Mouse (Mus musculus): ENCODE measurements around the gene Rragc. TPM values are rescaled to one million over a fixed set of nuclear protein-coding genes. Genes with fewer than 3 reads are reported as not detected.
"Not testable (repeated sequence)": the region's sequence is repeated elsewhere in the genome, so short reads cannot be mapped to it uniquely, and the experiment has no call there.

Rragc gene
- 10 to 100 TPM; 53.3 to 54.2 TPM for total RNA-seq (2021)

DNA sequence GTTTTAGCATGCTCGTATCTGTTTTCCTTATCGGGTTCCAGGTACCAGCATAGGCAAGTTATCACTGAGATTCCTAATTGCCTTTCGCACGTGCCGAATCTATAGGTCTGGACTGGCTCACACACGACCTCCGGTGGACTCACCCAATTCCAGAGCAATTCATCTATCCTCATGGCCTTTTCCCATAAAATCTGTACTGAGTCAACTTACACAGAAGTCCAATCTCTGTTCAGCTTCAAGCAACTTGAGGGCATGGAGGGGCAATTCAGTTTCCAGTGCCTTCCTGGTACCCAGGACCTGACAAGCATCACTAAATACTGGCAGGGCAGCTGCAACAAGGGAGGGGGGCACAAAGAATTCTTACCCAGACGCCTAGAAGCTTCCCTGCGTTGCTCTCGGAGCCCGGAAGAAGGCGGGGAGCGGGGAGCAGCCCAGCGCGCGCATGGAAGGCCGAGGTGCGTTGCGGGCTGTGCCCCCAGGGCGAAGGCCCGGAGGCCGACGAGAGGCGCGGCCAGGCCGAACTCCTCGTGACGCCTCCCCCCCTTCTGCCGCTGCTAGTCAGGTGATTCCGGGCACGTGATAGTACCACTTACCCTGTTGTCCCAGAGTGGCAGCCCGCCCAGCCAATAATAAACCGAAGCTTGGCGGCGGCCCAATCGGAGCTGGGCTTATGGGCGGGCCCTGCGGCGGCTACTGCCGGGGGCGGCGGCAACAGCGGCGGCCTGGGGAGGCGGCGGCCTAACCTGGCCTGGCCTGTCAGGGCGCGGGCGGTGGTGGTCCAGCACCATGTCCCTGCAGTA, at the start of gene Rragc:
Gene Rragc (plus strand): TSS at position 699 of the 800 bp plus-strand sequence.
- intact Hi-C loops (cut with DNase I) = no loop called here
- peak; percentile 100 for DNase-seq

DNA sequence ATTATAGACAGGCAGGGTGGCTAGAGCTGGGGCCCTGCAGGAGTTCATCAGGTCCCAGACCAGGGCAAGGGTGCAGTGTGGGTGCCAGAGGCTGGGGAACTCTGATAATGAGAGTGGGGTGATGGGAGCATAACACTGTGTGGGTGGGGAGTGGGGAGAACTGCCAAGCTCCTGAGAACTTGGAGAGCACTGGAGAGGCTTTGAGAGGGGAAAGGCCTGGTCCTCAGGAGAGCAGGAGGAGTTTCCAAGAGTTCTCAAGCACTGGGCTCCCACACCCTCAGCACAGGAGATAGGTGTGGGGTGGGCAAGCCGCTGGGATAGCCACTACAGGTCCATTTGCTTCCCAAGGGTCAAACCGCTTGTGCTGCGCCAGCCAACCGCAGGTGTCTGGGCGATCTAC, 23.5 kb upstream of the Rragc start:
- no peak for DNase-seq
- intact Hi-C loops (cut with DNase I) = loop anchor here (5.0 kb wide), 1 partner anchor 56 kb away; no protein-coding TSS in a partner anchor

DNA sequence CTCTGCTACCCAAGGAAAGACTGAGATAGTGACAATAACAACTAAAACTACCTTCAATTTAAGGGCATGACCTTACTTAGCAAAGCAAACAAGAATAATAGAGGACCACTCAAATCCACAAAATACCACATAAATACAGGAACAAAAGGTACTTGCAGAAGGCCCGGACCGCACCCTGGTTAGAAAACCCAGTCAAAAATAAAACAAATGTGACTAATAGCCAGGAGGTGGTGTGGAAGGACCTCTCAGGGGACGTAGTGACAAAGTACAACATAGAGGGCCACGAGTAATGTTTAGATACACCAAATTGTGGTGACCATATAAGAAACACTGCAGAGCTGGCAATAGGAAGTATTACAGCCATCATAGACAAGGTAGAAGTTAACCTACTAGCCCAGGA, 23.0 kb upstream of the Rragc start:
- no peak for DNase-seq
- intact Hi-C loops (cut with DNase I) = loop anchor here (5.0 kb wide), 1 partner anchor 57 kb away; no protein-coding TSS in a partner anchor

- DNase-seq = peak; percentile 43 to 74
- intact Hi-C loops (cut with DNase I) = loop anchor here (1.0 to 5.0 kb wide), 3 partner anchors 78 to 306 kb away; no protein-coding TSS in a partner anchor
Observed at GRCm38 (mm10) chr4:123898696-123899095, 18.6 kb upstream of the Rragc start.

DNA sequence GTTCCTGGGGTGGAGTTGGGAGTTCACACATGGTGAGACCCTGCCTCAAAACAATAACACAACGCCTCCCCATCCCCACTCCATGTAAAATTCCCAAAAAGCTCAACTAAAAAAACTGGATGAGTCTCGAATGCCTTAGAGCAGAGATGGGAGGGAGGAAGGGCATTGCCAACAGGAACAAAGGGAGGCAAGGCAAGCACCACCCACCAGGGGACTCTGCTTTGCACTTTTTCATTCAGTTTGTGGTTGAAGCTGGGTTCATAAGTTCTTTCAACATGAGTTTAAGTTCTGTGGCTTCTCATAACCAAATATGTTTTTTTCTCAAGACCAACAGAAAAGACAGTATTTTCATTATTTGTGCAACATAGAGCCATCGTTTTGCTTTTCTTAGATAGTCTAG, 13.8 kb upstream of the Rragc start:
- intact Hi-C loops (cut with DNase I) = no loop called here
- DNase-seq = no peak

DNA sequence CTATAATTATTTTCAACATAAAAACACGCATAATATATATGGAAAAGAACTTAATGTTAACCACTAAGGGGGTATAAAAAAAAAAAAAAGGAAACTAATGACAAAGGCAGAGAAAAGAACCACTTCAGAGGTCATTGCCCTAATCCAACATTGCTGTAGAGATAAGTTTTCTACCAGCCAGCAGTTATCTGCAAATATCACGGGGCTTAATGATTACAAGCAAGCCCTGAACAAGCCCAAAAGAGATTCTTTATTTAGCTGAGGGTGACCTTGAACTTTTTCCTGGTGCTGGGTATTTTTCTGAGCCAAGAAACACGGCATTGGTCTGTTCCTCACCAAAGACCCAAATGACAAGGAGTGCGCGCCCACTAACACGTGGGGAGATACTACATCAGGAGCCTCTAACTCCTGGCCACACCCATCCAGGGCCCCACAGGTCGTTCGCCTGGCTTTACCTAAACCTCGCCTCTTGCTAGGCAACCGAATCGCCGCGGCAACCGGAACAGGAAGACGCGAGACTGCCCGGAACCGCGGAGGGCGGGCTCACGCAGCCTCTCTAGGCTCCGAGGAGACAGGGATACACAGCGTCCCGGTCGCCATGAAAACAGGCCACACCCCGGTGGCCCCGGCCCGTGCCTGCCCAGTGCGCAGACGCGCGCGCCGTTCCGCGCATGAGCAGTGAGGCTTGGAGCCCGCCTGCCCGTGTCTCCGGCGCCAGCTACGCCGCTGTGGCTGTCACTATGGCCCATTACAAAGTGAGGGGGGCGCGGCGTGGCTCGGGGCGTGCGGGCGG, 12.7 kb upstream of the Rragc start, which contains the start of gene Mycbp:
Gene Mycbp (plus strand): TSS at position 500 of the 793 bp plus-strand sequence.
- peak; percentile 100 for DNase-seq
- intact Hi-C loops (cut with DNase I) = no loop called here

DNA sequence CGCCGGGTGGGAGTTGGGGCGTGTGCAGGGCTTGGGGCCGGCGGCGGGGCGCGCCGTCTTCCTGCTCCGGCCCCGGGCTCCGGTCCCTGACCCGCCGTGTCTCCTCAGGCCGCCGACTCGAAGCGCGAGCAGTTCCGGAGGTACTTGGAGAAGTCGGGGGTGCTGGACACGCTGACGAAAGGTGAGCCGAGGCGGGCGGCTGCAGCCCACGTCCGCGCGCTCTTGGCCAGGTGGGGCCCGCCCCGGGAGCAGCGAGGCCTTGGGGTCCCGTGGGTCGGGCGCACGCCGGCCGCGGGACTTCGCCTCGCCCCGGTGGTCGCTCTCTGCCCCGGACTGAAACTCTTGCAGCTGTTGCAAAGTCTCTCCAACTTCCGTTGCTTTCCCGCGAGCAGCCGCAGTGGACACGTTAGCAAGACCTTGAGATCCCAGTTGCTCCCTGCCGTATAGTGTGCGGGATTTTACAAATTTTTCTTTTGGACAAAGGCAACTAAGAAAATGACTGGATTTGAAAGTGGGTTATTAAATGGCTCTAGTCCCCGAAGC, 12.0 kb upstream of the Rragc start:
- intact Hi-C loops (cut with DNase I) = no loop called here
- no peak for DNase-seq

DNA sequence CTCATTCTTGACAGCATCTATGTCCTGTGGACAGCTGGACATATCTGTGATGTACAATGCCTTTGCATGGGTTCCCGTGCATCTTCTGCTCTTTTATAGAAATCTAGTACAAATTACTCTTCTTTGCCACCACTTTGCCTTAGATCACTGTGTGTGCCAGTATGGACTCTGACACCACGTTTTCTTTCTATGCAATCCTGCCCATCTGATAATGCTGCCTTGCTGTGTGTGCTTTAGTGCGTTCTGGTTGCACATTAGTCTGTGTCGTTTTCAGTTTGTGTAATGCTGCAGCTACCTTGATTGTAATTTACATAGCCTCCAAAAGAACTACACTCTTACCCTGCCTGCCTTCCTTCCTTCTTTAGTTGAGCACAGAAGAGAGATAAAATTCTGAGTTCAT, 5.7 kb upstream of the Rragc start:
- intact Hi-C loops (cut with DNase I) = no loop called here
- no peak for DNase-seq

GRCm38 (mm10) chr4:123912431-123912830, 4.8 kb upstream of the Rragc start:
- DNase-seq = peak; percentile 40 to 56
- intact Hi-C loops (cut with DNase I) = no loop called here

DNA sequence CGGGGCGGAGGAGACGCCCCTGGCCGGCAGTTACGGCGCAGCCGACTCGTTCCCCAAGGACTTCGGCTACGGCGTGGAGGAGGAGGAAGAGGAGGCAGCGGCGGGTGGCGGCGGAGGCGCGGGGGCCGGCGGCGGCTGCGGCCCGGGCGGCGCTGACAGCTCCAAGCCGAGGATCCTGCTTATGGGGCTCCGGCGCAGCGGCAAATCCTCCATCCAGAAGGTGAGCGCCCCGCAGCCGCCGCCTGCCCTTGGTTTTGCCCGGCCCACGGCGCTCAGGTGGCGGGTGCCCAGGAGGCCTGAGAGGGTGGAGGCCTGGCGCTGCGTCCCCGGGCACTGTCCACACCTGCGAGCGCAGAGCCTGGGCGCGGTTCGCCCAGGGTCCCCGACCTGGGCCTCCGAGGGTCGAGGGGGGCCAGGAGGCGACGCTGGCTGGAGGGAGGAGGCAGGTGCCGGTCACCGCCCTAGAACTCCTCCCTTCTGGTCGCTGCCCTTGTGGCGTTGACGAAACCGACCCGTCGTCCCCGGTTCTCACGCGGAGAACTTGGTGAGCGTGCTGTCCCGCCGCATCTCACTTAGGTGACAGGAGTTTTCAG, 398 bp downstream of the Rragc start, which contains the start of gene 4930535I16Rik:
Gene 4930535I16Rik (minus strand): TSS at position 475 of the 593 bp plus-strand sequence.
- intact Hi-C loops (cut with DNase I) = no loop called here
- peak; percentile 46 to 56 for DNase-seq

- intact Hi-C loops (cut with DNase I) = no loop called here
- no peak for DNase-seq
Observed at GRCm38 (mm10) chr4:123918851-123919250, 1.6 kb downstream of the Rragc start.

GRCm38 (mm10) chr4:123921055-123921565, 3.9 kb downstream of the Rragc start:
- intact Hi-C loops (cut with DNase I) = no loop called here
- no peak for DNase-seq

DNA sequence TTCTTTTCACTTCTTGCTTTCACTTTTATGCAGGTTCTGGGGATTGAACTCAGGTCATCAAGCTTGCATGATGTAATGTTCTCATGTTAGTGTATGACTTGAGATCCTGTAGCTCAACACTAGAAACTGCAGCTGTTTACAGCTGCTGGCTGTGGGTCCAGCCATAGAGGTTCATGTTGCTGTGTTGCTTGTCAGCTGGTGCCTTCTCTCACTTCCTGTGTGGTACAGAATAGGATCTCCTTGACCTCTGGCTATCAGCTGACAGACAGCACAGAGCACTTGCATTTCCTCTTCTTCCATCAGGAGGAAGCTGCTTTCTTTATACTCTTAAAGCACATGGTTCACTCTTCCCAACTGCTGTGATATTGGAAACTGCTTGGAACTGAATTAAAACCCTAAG, 10.7 kb downstream of the Rragc start:
- DNase-seq = peak; percentile 23 to 30
- intact Hi-C loops (cut with DNase I) = no loop called here

- intact Hi-C loops (cut with DNase I) = no loop called here
Observed at GRCm38 (mm10) chr4:123929994-123930393, 12.7 kb downstream of the Rragc start.

DNA sequence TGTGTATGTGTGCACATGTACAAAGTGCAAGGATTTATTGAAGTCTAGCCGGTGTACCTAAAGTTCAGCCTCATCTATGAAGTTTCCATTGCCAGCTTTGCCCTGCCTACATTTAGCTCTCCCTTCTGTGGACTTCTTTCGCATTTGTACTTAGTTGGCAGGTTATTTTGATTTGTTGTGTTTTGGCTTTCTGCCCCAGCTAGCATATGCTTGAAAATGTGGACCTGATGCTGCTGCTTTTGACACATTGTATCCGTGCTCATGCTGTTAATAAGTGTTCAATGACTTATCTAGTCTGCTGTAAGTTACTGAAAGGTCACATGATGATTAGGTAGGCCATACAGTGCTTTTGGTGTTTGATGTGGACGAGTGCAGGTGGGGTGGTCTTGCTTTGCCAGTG, 17.1 kb downstream of the Rragc start:
- DNase-seq = no peak
- intact Hi-C loops (cut with DNase I) = no loop called here

More at GRCm38 (mm10) chr4:123929994-123930393, 12.7 kb downstream of the Rragc start:
- DNase-seq = no peak

GRCm38 (mm10) chr4:123936059-123936458, 18.8 kb downstream of the Rragc start:
- intact Hi-C loops (cut with DNase I) = no loop called here

DNA sequence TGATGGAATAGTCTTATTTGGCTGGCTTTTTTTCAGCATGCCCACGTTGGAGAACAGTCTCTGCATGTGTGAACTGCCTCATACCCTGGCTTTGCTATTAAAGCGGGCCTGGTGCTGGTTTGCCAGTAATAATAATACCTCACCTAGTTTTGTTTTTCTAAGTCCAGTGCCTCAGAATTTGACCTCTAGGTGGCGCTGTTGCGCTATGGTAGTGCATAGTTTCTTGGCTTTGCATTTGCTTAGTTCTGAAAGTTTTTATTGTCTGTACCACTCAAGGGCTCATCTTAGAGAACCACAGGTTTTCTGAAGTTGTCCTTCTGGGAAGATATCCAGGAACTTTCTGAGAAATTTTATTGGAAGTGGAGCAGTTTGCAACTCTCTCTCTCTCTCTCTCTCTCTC, 22.6 kb downstream of the Rragc start:
- intact Hi-C loops (cut with DNase I) = loop anchor here (2.0 kb wide), 1 partner anchor 735 kb away; no protein-coding TSS in a partner anchor
- DNase-seq = peak; percentile 74 to 87

More at GRCm38 (mm10) chr4:123936059-123936458, 18.8 kb downstream of the Rragc start:
- DNase-seq = no peak

GRCm38 (mm10) chr4:123940878-123941277, 23.6 kb downstream of the Rragc start:
- not testable (repeated sequence) for DNase-seq
- intact Hi-C loops (cut with DNase I) = loop anchor here (2.0 kb wide), 1 partner anchor 734 kb away; no protein-coding TSS in a partner anchor

GRCm38 (mm10) chr4:123946701-123947100, 29.5 kb downstream of the Rragc start:
- intact Hi-C loops (cut with DNase I) = no loop called here
- no peak for DNase-seq

DNA sequence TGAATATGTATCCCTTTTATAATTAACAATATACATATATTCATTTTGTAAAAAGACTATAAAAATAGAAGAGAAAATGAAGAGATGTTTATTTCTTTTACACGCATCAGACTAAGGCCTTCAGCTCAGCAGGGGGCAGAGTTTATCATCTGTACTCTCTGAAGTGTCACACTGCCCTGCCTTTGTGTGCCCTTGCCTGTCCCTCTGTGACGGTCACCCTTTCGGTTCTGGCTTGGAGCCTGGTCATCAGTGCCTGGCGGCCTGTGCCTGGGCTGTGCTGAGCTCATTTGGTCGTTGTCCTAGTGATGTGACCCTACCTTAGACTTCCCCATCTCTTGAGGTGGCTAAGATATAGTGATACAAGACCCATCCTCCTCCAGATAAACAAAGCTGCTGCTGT, 29.9 kb downstream of the Rragc start:
- peak in 1 of 2 experiments; percentile 26 for DNase-seq
- intact Hi-C loops (cut with DNase I) = no loop called here
